Mouse (Mus musculus): ENCODE results near the gene Hes5. TPM values are rescaled to one million over a fixed set of nuclear protein-coding genes. Genes with fewer than 3 reads are reported as not detected.

The Hes5 gene
- polyA plus RNA-seq, 1 experiment from 2014 or later = 1.4 TPM

DNA sequence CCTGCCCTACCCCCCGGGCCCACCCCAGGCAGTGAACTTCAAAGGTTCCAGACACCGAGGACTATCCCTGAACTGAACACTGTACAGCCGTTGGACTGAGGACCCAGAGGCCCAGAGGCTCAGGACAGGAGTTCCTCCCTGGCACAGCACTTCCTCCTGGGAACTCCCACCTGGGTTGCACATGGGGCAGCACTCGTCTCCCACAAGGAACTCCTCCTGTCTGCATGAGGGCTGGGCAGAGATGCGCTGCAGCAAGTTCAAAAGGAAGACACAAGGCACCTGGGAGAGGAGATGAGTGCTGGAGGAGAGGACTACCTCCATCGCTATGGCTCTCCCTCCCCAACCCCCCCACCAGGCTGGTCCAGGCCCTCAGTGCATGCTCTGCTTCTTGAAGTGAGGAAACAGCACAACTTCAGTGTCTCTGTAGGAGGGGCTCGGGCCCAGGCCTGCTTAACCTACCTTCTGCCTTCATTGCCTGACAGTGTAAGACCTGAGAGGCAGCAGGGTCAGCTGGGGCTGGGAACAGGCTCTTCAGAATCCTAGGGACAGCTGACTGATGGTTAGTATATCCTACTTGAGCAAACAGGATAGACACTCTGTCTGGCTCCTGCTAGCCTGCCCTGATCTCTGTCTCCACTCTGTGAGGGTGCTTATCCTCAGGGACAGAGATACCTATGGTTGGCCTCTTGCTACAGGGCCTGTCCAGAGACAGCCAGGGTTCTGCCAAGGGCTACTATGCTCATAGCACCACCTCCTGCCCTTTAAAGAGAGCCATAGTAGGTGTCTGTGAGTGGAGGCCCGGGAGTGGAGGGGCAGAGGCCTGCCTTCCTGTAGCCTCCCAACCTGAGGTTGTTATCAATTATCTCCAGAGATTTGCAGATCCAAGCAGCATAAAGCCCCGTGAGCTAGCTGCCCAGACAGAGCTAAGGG is 33.5 kb upstream of the Hes5 start:
- peak; percentile 43 for ATAC-seq
- Histone ChIP-seq H3K36me3 (ENCODE audit: control insufficient read depth, insufficient read depth, low read length) (peaks cover 3% of the 10 kb centered on the region; the same call in 1 of the 2 replicates), H3K4me1 (ENCODE audit: control insufficient read depth, insufficient read depth, low read length) (peaks cover 26% of the 10 kb centered on the region), H3K27me3 (replicated peaks; ENCODE audit: control insufficient read depth, insufficient read depth, low read length) (no peaks in the 10 kb centered on the region), H3K4me3 (ENCODE audit: low read length) (peak overlapping the region; percentile 50), H3K27ac (ENCODE audit: low read length) (peak overlapping the region; percentile 83), H3K4me2 (ENCODE audit: low read depth, low read length) (peak overlapping the region; percentile 71), H3K9ac (ENCODE audit: low read depth, low read length) (peak overlapping the region; percentile 61), H3K9me3 (ENCODE audit: control insufficient read depth, low read length) (no peaks in the 10 kb centered on the region)
- 45% methylated on average over 9 of the region's 9 CpGs for WGBS

DNA sequence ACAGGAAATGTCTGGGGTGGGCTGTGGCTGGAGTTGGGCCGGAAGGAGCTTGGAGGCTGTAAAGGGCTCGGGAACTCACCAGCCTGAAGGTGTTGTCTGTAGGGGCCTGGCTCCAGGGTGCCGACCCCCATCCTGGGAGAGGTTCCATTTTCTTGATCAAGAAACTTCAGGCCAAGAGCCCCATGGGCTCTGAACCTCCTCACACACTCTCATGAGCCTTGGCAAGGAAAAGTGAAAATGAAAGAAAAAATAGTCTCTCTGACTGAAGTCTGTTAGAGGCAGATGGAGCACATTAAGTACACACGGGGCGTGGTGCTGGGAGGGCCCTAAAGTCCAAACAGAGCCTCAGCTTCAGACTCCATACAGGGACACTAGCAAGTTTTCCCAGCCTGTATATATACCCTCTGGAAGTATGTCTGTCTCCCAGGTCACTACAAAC is 32.8 kb upstream of the Hes5 start:
- Histone ChIP-seq H3K4me3 (ENCODE audit: low read length) (peak overlapping the region; percentile 50), H3K4me2 (ENCODE audit: low read depth, low read length) (peak overlapping the region; percentile 71), H3K27me3 (replicated peaks; ENCODE audit: control insufficient read depth, insufficient read depth, low read length) (no peaks in the 10 kb centered on the region), H3K9ac (ENCODE audit: low read depth, low read length) (peak overlapping the region; percentile 61), H3K4me1 (ENCODE audit: control insufficient read depth, insufficient read depth, low read length) (peaks cover 26% of the 10 kb centered on the region), H3K36me3 (ENCODE audit: control insufficient read depth, insufficient read depth, low read length) (peaks cover 3% of the 10 kb centered on the region; the same call in 1 of the 2 replicates), H3K27ac (ENCODE audit: low read length) (peak overlapping the region; percentile 83), H3K9me3 (ENCODE audit: control insufficient read depth, low read length) (no peaks in the 10 kb centered on the region)
- ATAC-seq = peak; percentile 89
- WGBS = 20% methylated on average over 5 of the region's 5 CpGs

DNA sequence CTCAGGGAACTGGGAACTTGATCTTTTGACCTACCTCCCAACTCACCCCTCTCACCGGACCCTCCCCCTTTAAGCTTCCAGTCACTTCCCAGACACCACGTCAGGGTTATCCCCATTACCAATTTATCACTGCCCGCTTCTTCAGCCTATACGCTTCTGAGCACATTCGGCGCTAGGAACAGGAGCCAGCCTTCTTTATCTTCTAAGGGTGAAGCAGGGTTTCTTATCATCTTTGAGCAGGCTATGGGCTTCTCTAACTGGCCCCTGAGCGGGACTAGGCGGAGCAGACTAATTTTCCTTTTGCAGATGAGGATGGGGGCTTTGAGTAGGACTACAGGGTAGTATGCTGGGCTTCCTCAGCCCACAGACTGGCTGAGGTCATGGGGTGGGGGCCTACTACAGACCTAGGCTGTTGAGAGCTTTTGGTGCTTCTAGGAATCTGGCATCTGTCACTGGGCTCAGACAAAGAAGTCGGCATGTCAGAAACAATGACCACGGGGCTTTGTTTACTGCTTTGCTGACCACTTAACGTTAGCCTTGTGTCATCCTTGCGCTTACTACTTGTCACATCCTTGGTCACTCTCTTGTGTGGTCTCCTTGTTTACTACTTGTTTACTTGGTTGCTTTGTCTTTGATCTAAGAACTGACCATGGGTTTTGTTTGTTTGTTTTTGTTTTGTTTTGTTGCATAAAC is 32.2 kb upstream of the Hes5 start, which contains the start of gene Tnfrsf14:
Tnfrsf14 (minus strand) TSS at position 169 of the 693 bp plus-strand sequence.
- Histone ChIP-seq H3K36me3 (ENCODE audit: control insufficient read depth, insufficient read depth, low read length) (peaks cover 3% of the 10 kb centered on the region; the same call in 1 of the 2 replicates), H3K4me1 (ENCODE audit: control insufficient read depth, insufficient read depth, low read length) (peaks cover 26% of the 10 kb centered on the region), H3K27ac (ENCODE audit: low read length) (peak within 1 kb of the TSS; percentile 83), H3K4me3 (ENCODE audit: low read length) (peak within 1 kb of the TSS; percentile 50), H3K4me2 (ENCODE audit: low read depth, low read length) (peak within 1 kb of the TSS; percentile 71), H3K9me3 (ENCODE audit: control insufficient read depth, low read length) (no peaks in the 10 kb centered on the region), H3K9ac (ENCODE audit: low read depth, low read length) (peak within 1 kb of the TSS; percentile 61), H3K27me3 (replicated peaks; ENCODE audit: control insufficient read depth, insufficient read depth, low read length) (no peaks in the 10 kb centered on the region)
- peak; percentile 64 for ATAC-seq
- WGBS = 33% methylated on average over 12 of the region's 12 CpGs

DNA sequence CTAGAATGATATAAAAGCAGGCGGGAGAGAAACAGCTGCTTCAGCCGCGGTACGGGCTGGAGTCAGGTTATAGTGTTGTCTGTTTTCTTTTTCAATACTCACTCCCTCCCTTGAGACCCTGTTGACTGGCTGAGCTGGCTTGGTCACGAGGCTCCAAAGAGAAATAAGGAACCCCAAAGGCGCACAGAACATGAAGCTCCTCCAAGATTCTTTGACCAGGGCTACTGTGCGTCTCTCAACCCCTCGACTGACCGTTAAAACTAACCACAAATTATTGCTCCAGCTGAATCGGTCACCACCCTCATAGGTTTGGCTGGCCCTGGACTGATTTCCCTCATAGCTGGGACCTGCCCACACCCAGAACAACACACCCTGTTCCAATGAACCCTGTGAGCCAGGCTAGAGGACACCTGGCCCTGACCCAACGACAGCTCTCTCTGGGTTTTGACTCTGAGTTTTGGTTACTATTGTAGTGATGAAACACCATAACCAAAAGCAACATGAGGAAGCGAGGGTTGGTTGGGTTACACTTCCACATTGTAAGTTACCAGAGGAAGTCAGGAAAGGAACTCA is 31.5 kb upstream of the Hes5 start:
- 76% methylated on average over 12 of the region's 12 CpGs for WGBS
- no peak; the same call in 1 of the 2 replicates for ATAC-seq
- Histone ChIP-seq H3K4me1 (ENCODE audit: control insufficient read depth, insufficient read depth, low read length) (peaks cover 26% of the 10 kb centered on the region), H3K4me3 (ENCODE audit: low read length) (no peak overlapping the region), H3K27me3 (replicated peaks; ENCODE audit: control insufficient read depth, insufficient read depth, low read length) (no peaks in the 10 kb centered on the region), H3K9ac (ENCODE audit: low read depth, low read length) (no peak overlapping the region), H3K9me3 (ENCODE audit: control insufficient read depth, low read length) (no peaks in the 10 kb centered on the region), H3K4me2 (ENCODE audit: low read depth, low read length) (no peak overlapping the region), H3K27ac (ENCODE audit: low read length) (no peak overlapping the region), H3K36me3 (ENCODE audit: control insufficient read depth, insufficient read depth, low read length) (no peaks in the 10 kb centered on the region)

DNA sequence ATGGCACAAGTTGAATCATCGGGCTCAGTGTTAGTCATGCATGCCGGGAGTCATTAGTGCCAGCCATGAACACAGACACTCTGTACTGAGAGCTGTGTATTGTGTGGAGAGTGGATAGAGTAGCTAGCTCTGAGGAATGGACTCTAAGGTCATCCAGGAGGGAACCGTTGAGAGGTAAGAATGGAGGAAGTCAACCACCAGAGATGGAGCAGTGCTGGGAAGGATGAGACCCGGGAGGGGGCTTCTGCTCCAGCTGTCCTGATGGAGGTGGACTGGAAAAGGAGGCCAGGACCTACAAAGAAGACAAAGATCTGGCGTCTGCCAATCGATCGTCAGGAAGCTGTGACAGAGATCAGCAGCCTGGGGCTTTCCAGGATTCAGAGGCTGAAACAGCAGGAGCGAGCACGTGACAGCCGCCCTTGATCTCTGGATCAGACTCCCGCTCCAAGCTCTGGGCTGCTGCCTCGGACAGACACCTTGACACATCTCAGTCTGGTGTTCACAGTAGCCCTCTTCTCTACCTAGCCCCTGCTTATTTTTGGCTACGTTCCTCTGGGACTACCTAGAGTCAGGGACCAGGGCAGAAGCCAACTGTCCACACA is 27.3 kb upstream of the Hes5 start:
- no peak overlapping the region for H3K27ac ChIP-seq (ENCODE audit: low read length)
- no peak overlapping the region for H3K4me3 ChIP-seq (ENCODE audit: low read length)
- no peaks in the 10 kb centered on the region for H3K36me3 ChIP-seq (ENCODE audit: control insufficient read depth, insufficient read depth, low read length)
- no peak overlapping the region for H3K4me2 ChIP-seq (ENCODE audit: low read depth, low read length)
- H3K9ac ChIP-seq (ENCODE audit: low read depth, low read length) = no peak overlapping the region
- no peak for ATAC-seq
- H3K27me3 ChIP-seq (replicated peaks; ENCODE audit: control insufficient read depth, insufficient read depth, low read length) = no peaks in the 10 kb centered on the region
- 54% methylated on average over 13 of the region's 13 CpGs for WGBS
- H3K9me3 ChIP-seq (ENCODE audit: control insufficient read depth, low read length) = no peaks in the 10 kb centered on the region
- H3K4me1 ChIP-seq (ENCODE audit: control insufficient read depth, insufficient read depth, low read length) = peaks cover 3% of the 10 kb centered on the region

DNA sequence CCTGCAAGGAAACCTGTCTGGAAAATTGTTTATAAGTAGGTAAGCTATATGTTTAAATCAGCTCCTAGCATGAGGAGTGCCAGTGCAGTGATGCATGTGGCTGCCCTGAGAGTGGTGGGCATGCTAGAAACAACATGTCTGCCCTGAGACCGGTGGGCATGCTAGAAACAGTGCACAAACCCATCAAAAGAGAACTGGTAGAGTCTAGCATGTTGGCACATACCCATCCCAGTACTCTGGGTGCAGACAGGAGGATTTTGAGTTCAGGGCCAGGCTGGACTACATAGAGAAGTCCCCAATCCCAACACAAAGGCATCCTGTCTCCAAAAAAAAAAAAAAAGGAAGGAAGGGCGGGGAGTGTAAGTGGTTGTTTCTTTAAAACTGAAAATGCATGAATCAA is 25.9 kb upstream of the Hes5 start:
- H3K27ac ChIP-seq (ENCODE audit: low read length) = no peak overlapping the region
- no peaks in the 10 kb centered on the region for H3K36me3 ChIP-seq (ENCODE audit: control insufficient read depth, insufficient read depth, low read length)
- ATAC-seq = no peak
- no peak overlapping the region for H3K9ac ChIP-seq (ENCODE audit: low read depth, low read length)
- H3K4me1 ChIP-seq (ENCODE audit: control insufficient read depth, insufficient read depth, low read length) = no peaks in the 10 kb centered on the region
- WGBS = 78% methylated on average over 2 of the region's 2 CpGs
- H3K4me2 ChIP-seq (ENCODE audit: low read depth, low read length) = no peak overlapping the region
- no peak overlapping the region for H3K4me3 ChIP-seq (ENCODE audit: low read length)
- no peaks in the 10 kb centered on the region for H3K9me3 ChIP-seq (ENCODE audit: control insufficient read depth, low read length)
- H3K27me3 ChIP-seq (replicated peaks; ENCODE audit: control insufficient read depth, insufficient read depth, low read length) = no peaks in the 10 kb centered on the region

DNA sequence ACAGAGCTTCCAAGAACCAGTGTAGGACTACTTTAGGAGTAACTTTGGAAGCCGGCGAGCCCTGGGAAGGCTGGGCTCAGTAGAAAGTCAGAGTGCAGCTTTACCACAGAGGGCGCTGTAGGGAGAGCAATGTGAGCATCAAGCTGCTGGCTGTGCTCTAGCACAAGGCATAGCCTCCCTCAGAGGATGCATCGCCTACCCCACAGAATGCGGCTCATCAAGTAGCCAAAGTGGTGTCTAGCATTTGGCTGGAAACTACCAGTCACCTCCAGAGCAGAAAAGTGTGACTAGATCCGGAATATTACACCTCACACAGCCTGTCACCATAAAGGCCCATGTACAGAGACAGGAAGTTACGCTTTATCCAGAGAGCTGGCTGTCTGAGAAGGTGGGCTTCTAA is 24.9 kb upstream of the Hes5 start:
- Histone ChIP-seq H3K4me3 (ENCODE audit: low read length) (no peak overlapping the region), H3K9me3 (ENCODE audit: control insufficient read depth, low read length) (no peaks in the 10 kb centered on the region), H3K27ac (ENCODE audit: low read length) (no peak overlapping the region), H3K27me3 (replicated peaks; ENCODE audit: control insufficient read depth, insufficient read depth, low read length) (no peaks in the 10 kb centered on the region), H3K4me1 (ENCODE audit: control insufficient read depth, insufficient read depth, low read length) (no peaks in the 10 kb centered on the region), H3K36me3 (ENCODE audit: control insufficient read depth, insufficient read depth, low read length) (no peaks in the 10 kb centered on the region), H3K9ac (ENCODE audit: low read depth, low read length) (no peak overlapping the region), H3K4me2 (ENCODE audit: low read depth, low read length) (no peak overlapping the region)
- ATAC-seq = no peak
- WGBS = 85% methylated on average over 7 of the region's 7 CpGs

DNA sequence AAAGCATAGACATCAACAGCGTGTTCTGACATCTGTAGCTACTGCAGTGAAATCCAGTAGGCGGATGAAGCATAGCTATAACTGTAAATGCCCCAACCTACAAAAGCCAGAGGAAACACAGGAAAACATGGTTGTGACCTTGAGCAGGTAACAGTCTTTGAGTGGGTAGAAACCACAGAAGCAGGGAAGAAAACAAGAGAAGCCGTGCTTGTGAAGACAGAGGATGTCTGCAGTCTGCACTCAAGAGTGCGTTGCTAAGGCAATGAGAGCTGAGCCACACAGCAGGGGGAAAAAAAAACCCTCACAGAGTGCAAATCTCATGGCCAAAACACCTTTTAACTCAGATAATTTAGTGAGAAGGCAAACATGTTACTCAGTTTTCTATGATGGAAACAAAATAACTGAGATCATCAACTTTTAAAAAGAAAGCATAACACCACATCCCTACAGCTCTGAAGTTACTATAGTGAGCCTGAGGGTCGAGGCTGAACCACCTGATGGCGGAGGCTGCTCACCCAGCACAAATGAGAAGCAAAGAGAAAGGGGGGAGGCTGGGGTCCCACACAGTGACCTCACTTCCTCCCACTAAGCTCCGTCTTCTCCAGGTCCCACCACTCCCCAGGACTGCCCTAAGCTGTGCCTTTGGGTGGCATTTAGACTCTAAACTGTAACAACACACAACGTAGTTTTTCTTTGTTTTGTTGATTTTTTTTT is 24.0 kb upstream of the Hes5 start:
- ATAC-seq = no peak
- Histone ChIP-seq H3K9me3 (ENCODE audit: control insufficient read depth, low read length) (no peaks in the 10 kb centered on the region), H3K27ac (ENCODE audit: low read length) (no peak overlapping the region), H3K9ac (ENCODE audit: low read depth, low read length) (no peak overlapping the region), H3K4me3 (ENCODE audit: low read length) (no peak overlapping the region), H3K4me1 (ENCODE audit: control insufficient read depth, insufficient read depth, low read length) (no peaks in the 10 kb centered on the region), H3K27me3 (replicated peaks; ENCODE audit: control insufficient read depth, insufficient read depth, low read length) (no peaks in the 10 kb centered on the region), H3K4me2 (ENCODE audit: low read depth, low read length) (no peak overlapping the region), H3K36me3 (ENCODE audit: control insufficient read depth, insufficient read depth, low read length) (no peaks in the 10 kb centered on the region)
- WGBS = 58% methylated on average over 8 of the region's 8 CpGs
